Mouse (Mus musculus) cerebellum, adult 2 months (tissue): ENCODE measurements at regions not wholly inside any gene's neighbourhood (a gene's known extent, or its start where the extent isn't known, plus 50 kb on each side); places are given as distances from the start of the nearest gene placed in this dataset.

Experiments
- DNase-seq, 2 experiments: peaks; one replicate each; pipeline ENCODE4 v3.0.0; 2021
- H3K27ac ChIP-seq: fragments of 200-500 bp; 2 replicates; pipeline ENCODE4 v1.5.1; 2012; ENCODE audit warnings: low read length, control low read depth, inconsistent platforms; ENCODE audit not compliant: insufficient read depth
- H3K27me3 ChIP-seq: fragments of 200-500 bp; 2 replicates; pipeline ENCODE4 v1.6.1; 2012; ENCODE audit warnings: inconsistent platforms, mild to moderate bottlenecking, low read length, moderate library complexity; ENCODE audit not compliant: control insufficient read depth, insufficient read depth
- H3K4me1 ChIP-seq: fragments of 200-500 bp; 2 replicates; pipeline ENCODE4 v1.6.1; 2011; ENCODE audit warnings: low read length; ENCODE audit not compliant: control insufficient read depth, insufficient read depth
- H3K4me3 ChIP-seq: fragments of 200-500 bp; replicated peaks from 2 replicates; pipeline ENCODE3; 2011; ENCODE audit warnings: mild to moderate bottlenecking, low read depth, low read length, control low read depth; ENCODE audit not compliant: insufficient read depth
- CTCF ChIP-seq: fragments of 200-500 bp; IDR thresholded peaks from 2 replicates; pipeline ENCODE4 v1.5.1; 2011; ENCODE audit warnings: low read depth, mild to moderate bottlenecking, control low read depth, low read length, moderate library complexity, borderline replicate concordance; ENCODE audit not compliant: insufficient read depth
- POLR2A ChIP-seq: fragments of 200-500 bp; IDR thresholded peaks from 2 replicates; pipeline ENCODE4 v1.6.1; 2011; ENCODE audit warnings: low read length, control low read depth, borderline replicate concordance; ENCODE audit not compliant: insufficient read depth
- WGBS: fragments of 180-500 bp; shearing (Covaris S2); methylation state at CpG from one replicate; pipeline ENCODE4 v1.1.7; 2018; 5-methylcytosine and 5-hydroxymethylcytosine counted together

DNA sequence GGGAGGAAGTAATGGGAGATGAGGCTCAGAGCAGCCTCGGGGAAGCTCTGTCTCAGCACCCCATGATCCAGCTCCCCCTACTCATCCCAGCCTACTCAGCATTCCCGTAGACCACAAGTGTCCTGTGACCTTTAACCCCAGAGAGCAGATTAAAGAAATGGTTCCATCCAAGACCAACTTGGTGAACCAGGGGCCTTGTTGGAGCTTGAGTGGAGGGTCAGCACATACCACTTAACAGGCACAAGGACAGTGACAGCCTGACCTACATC lies 116.9 kb upstream of the Pmepa1 start:
- H3K27ac ChIP-seq: no peak overlapping the region
- no peak overlapping the region for H3K4me3 ChIP-seq
- no peaks in the 10 kb centered on the region for H3K4me1 ChIP-seq
- WGBS: 48% methylated on average over 2 of the region's 2 CpGs
- no peak for DNase-seq
- H3K27me3 ChIP-seq: no peaks in the 10 kb centered on the region
- TF ChIP-seq CTCF: no peak

DNA sequence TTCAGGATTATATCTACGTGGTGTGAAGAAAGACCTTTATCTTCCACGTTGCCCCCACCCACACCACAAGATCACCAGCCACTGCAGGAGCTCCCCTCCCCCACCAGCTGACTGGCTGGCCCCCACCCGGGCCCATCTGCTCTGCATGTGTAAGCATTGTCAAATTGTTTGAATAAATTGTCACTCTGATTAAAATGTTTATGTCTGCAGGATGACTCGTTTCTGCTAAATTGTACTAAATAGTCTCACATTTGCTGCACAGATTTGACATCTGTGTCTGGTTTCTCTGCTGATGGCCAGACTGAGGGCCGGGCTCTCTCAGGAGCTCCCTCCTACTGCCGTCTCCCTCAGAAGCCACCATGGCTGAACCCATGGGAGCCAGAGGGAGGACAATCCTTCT lies 119.2 kb upstream of the Pmepa1 start:
- H3K4me3 ChIP-seq: no peak overlapping the region
- H3K27me3 ChIP-seq: no peaks in the 10 kb centered on the region
- H3K27ac ChIP-seq: no peak overlapping the region
- H3K4me1 ChIP-seq: no peaks in the 10 kb centered on the region
- TF ChIP-seq CTCF (no peak), POLR2A (no peak)
- no peak for DNase-seq
- 24% methylated on average over 6 of the region's 6 CpGs for WGBS

DNA sequence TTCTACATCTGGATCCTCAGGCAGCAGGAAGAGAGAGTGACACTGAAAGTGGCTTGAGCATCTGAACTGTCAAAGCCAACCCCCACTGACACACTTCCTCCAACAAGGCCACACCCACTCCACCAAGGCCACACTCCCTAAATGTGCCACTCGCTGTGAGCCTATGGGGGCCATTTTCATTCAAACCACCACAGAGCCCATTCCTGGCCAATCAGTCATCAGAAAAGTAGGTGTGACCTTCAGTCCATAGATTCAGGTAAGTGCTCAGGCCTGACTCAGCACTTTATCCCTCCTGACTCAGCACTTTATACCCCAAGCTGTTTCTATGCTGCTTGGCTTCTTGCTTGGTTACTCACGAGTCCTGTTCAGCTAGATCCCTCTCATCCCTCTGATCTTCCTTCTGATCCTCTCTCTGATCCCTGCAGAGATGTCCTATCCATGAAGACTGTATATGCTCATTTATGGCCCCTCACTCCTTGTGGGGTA lies 121.6 kb upstream of the Pmepa1 start:
- Histone ChIP-seq H3K4me3 (no peak overlapping the region), H3K27me3 (no peaks in the 10 kb centered on the region), H3K27ac (no peak overlapping the region), H3K4me1 (no peaks in the 10 kb centered on the region)
- TF ChIP-seq CTCF (no peak), POLR2A (no peak)
- no peak for DNase-seq
- WGBS: 94% methylated on average over 2 of the region's 2 CpGs

DNA sequence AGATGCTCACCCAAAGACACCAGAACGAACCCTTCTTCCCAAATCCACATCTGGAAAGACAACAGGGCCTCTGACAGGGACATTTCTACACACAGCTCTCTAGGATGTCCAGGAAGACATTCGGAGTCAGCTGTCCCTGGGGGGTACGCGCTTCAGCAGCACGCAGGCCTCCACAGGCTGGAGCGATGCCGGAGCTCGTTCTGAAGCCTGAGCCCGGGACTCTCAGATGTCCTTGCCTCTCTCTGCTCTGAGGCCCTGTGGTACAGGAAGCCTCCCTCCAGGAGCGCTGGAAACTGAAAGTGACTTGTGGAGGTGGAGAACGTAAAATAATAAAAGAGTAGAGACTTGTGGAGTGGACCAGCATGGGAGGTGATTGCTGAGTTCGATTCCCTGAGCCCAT lies 116.8 kb upstream of the 1700021F07Rik start:
- Histone ChIP-seq H3K4me3 (no peak overlapping the region), H3K27ac (no peak overlapping the region), H3K27me3 (no peaks in the 10 kb centered on the region; the same call in 1 of the 2 replicates), H3K4me1 (no peaks in the 10 kb centered on the region)
- DNase-seq: no peak
- TF ChIP-seq CTCF (no peak), POLR2A (no peak)
- WGBS: 85% methylated on average over 12 of the region's 12 CpGs

DNA sequence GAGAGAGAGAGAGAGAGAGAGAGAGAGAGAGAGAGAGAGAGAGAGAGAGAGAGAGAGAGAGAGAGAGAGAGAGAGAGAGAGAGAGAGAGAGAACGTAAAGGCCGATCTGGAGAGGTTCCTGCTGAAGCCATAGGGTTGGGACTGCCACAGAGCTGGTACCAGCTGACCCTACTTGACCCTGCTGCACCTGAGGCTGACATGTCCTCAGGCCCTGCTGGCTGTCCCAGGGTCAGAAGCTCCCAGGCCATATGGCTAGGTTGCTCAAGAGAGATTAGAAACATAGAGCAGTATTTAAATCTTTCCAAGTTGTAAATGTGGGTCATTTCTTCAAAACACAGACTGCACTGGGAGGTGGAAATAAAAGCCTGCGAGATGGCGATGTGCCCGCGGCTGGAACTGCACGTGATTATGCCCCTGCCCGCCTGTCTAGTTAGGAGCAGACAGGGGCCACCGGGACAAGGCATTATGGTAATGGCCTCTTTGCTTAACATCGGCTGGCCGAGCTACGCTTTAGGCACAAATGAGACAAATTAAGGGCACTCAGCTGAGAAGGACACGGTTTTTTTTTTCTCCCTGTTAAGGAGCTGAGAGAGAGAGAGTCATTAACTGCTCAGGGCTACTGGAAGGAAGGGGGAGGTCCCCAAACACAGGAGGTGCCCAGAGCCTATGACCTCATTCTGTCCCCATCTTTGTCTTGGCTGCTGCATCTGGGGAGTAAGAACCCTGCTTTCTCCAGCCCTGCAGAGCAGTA lies 115.9 kb upstream of the 1700021F07Rik start:
- Histone ChIP-seq H3K27ac (no peak overlapping the region), H3K4me3 (no peak overlapping the region), H3K27me3 (no peaks in the 10 kb centered on the region; the same call in 1 of the 2 replicates), H3K4me1 (no peaks in the 10 kb centered on the region)
- 18% methylated on average over 13 of the region's 13 CpGs for WGBS
- peak; percentile 11 to 15 for DNase-seq
- TF ChIP-seq POLR2A: no peak
- TF ChIP-seq CTCF: no peak

DNA sequence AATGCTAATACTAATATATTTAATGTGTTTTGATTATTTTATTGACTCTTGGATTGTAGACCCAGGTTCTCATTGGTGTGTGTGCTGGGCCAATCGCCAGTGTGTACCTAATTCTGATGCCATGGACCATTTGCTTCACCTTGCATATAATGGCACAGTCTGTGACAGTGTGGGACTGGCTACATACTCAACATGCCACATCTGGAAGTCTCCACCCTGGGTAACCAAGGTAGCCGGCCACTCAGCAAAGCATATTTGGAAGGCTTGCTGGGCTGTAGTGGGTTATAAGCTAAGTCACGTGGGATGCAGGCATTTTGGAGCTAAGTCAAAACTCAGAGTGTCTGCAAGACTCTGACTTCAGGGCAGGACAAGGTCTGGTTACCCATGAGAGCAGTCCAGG lies 115.3 kb upstream of the 1700021F07Rik start:
- Histone ChIP-seq H3K4me1 (no peaks in the 10 kb centered on the region), H3K4me3 (no peak overlapping the region), H3K27me3 (no peaks in the 10 kb centered on the region; the same call in 1 of the 2 replicates), H3K27ac (no peak overlapping the region)
- DNase-seq: no peak
- no peak for TF ChIP-seq CTCF
- no peak for TF ChIP-seq POLR2A
- WGBS: 56% methylated on average over 3 of the region's 3 CpGs

DNA sequence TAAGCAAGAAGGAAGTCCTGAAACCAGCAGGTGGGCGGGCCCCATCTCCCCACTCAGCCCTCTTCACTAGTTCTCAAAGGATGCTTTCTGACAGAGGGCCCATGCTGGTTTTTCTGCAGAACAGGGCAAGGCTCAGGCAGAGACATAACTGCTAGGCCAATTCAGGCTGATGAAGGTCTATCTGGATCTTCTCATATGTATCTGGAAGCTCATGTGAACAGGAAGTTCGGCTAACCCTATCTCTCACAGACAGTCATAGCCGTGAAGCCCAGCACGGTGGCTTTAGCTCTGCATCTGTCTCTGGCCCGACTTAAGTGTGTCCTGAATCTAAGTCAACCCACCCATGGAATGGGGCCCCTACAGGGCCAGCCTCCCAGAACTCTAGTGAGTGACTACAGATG lies 113.7 kb upstream of the 1700021F07Rik start:
- DNase-seq: no peak
- Histone ChIP-seq H3K27ac (no peak overlapping the region), H3K4me3 (no peak overlapping the region), H3K4me1 (no peaks in the 10 kb centered on the region), H3K27me3 (no peaks in the 10 kb centered on the region; the same call in 1 of the 2 replicates)
- no peak for TF ChIP-seq CTCF
- 91% methylated on average over 5 of the region's 5 CpGs for WGBS

DNA sequence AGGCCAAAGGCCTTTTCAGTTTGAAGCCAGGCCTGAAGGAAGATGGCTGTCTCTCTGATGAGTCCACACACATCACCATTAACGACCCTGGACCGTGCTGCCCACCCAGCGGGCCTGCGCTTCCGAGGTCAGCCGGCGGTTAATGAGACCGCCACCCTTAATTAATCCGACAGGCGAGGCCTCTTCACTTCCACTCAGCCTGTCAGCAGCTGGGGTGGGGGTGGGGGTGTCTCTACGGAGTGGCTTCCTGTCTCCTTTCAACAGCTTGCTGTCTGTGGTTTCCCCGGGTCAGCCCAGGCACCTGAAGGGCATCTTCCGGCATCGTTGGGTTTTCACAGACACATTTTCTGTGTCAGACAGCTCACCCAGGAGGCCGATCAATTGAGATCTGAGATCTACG lies 113.0 kb upstream of the 1700021F07Rik start:
- H3K27me3 ChIP-seq: no peaks in the 10 kb centered on the region; the same call in 1 of the 2 replicates
- no peak overlapping the region for H3K27ac ChIP-seq
- no peak for DNase-seq
- H3K4me3 ChIP-seq: no peak overlapping the region
- no peak for TF ChIP-seq POLR2A
- TF ChIP-seq CTCF: no peak
- peaks cover 6% of the 10 kb centered on the region for H3K4me1 ChIP-seq
- 33% methylated on average over 16 of the region's 16 CpGs for WGBS
